Mouse (Mus musculus) c-Kit-positive CD71-negative TER-119-negative erythroid progenitor cells, embryonic 14.5 days (primary cell): Measurements from ENCODE around the gene Sel1l2.

ENCODE experiments used
- DNase-seq: peaks from one replicate; pipeline ENCODE4 v3.0.0-alpha.2; 2013; ENCODE audit warnings: low read depth

Gene Sel1l2

GRCm38 (mm10) chr2:140389525-140389924 is at the start of gene Sel1l2:
Gene Sel1l2 (minus strand): TSS chr2:140389706.
- DNase-seq, result no peak

GRCm38 (mm10) chr2:140439081-140439480 is 49.6 kb upstream of the Sel1l2 start:
- DNase-seq, result no peak

GRCm38 (mm10) chr2:140427283-140427682 is 37.8 kb upstream of the Sel1l2 start:
- DNase-seq, result peak; percentile 52

DNA sequence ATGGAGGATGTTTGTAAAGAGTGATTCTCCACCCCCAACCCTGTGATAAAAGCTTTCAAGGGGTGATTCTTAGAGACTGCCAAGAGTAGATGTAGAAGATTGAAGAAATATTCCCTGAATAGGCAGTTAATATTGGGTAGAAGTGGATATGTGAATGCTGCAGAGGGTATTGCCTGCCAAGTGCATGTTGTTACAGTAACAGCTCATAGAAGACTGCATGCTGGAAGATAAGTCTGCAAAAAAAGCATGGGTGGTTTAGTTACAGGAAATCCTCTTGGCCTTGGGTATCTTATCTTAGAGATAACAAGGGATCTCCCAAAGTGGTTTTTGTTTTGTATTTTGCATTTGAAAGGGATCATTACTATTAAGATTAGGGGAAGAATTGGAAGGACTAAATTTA is 36.3 kb upstream of the Sel1l2 start:
- DNase-seq, result no peak

DNA sequence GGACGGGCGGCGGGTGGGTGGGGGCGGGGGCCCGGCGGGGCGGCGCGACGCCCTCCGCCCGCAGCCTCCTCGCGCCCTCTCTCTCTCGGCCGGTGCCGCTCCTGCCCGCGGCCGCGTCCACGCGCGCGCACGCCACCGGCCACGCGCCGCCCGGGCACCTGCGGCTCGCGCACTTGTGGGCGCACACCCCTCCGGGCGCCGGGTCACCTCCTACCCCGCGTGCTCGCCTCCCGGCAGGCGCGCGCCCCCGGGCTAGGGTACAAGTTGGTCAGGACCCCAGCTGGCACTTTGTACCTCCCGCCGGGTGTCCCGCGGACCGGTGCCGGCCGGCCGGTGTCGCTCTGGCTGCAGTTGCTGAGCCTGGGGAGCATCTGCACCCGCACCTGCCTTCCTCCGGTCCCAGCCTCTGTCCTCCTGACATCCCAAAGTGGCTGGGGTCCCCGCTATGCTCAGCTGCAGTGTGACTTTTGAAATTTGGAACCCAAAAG is 6.3 kb upstream of the Sel1l2 start:
- no peak for DNase-seq

GRCm38 (mm10) chr2:140395179-140395578 is 5.7 kb upstream of the Sel1l2 start, which contains the start of gene Macrod2:
Gene Macrod2 (plus strand): TSS chr2:140395309.
- peak; percentile 91 for DNase-seq

DNA sequence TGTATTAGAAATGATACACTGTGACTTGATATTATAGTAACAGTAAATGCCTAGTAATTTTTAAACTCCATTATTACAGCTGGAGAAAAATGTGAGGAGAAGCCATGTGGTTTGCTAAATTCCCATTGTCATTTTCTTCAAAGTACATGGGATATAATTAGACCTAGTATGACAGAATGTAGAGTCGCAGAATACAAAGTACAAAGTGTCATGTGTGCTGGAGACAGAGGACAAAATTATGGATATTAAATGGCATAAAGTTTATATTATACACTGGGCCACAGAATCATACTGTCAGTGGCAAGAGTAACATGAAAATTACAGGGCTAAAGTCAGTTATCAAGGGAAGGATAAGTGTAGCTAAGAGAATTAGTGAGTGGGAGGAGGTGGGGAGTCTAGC is 24.7 kb downstream of the Sel1l2 start:
- no peak for DNase-seq

- no peak for DNase-seq
Measured at GRCm38 (mm10) chr2:140359905-140360304, 29.6 kb downstream of the Sel1l2 start.

- no peak for DNase-seq
Measured at GRCm38 (mm10) chr2:140342394-140342793, 47.1 kb downstream of the Sel1l2 start.

DNA sequence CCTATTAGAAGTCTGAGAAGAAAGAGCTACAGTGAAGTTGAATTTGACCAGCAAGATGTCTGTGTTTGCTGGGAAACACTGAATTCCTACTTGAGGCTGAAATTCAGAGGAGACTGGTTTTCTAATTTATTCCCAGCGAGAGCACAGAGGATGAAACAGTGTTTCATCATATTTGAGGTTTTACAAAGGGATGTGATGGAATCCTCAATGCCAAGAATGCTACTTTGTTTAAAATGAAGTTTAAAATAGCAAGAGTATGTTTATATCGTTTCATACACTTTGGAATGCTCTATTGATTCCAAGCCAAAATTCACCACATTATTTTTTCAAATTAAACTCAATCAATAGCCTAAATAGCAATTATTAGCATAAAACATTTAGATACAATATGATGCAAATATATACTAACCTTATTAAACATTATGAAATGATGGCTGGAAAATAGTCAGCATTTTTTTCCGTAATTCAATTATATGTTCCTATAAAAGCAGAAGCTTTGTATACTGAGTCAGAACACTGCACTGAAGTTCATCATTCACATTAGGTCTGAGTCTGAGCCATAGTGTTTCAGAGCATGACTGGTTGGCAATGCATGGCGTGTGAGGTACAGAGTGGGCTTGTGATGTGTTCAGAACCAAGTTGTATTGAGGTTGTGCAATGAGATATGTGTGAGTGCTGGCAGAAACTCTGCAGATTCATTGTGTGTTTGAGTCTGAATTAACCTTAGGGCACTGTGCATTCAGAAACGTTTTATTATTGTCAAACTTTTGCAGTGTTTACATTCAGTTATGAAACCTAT is 58.8 kb downstream of the Sel1l2 start:
- no peak for DNase-seq

DNA sequence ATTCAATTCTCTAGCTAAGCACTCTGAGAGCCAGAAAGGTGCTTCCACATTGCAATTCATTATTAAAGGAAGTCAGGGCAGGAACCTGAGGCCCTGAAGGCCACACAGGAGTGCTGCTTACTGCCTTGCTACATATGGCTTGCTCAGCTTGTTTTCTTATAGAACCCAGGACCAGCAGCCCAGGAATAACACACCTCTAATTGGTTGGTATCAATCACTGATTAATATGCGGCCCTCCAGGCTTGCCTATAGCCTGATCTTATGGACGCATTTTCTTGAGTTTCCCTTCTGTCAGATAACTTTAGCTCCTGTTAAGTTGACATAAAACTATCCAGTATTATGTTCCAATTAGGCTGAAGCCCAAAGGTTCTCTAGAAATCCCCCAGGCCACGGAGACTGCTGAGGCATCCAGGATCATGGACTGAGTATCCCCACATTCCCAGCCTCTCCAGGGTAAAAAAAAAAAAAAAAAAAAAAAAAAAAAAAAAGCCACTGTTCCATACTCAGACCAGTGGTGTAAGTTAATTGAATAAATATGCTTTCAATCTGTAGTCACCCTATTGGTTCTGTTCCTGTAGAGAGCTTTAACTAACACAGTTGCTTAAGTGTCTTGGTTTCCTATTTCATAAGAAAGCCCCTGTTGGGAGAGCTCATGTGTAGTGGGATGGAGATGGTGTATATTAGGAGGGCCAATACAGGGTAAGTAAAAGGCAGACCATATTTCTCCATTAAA is 86.4 kb downstream of the Sel1l2 start:
- DNase-seq, result no peak

DNA sequence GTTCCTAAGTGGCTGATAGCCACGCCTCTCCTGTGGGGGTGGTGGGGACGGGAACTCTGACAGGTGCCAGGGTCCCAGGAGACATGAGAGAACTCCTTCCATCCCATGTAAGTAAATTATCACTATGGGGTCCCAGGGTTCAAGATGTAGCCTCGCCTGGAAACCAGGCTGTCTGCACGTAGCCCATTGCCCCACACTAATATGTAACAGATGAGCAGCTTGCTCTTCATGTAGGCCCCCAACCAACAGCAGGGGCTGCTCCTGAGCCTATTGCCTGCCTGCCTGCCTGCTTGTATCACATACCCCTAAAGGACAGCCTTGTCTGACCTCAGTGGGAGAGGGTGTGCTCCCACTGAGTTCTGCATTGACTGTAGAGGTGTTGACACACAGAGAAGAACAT is 92.4 kb downstream of the Sel1l2 start:
- no peak for DNase-seq

DNA sequence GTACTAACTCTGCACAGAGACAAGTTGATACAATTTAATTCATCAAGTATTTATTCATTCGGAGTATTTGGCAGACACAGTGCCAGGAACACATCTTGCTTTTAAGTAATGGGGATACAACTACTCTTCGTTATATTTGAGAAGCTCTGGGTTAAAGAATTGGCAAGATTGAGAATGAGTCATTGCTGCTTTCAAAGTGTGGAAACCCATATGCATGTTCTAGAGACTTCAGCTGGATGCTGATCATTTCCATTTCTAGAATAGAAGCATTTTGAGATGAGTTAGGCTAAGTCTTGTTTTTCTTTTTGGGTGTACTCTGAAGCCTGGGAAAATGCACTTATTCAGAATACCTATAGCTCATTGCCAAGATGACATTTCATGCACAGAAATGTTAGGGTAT is 95.7 kb downstream of the Sel1l2 start:
- no peak for DNase-seq

- DNase-seq, result no peak
Measured at GRCm38 (mm10) chr2:140280808-140281207, 108.7 kb downstream of the Sel1l2 start.

- DNase-seq, result no peak
Measured at GRCm38 (mm10) chr2:140255595-140256141, 133.8 kb downstream of the Sel1l2 start.

- no peak for DNase-seq
Measured at GRCm38 (mm10) chr2:140254256-140254655, 135.2 kb downstream of the Sel1l2 start.

DNA sequence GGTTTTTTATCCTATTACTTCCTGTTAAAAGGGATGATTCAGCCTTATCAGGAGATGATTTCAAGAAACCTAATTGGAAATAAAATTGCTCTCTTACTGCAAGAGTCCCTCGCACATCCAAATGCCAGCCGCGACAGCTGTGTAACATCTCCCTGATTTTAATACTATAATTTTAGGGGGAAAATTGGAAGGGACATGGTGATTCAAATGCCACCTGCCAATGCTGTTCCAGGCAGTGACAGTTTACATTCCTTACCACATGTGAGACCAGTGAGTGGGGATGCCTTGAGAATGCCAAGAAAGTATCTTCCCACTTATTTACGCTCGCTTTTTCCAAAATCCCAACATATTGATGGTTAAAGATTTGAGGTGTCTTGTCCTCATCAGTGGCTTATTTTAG is 146.4 kb downstream of the Sel1l2 start:
- no peak for DNase-seq

DNA sequence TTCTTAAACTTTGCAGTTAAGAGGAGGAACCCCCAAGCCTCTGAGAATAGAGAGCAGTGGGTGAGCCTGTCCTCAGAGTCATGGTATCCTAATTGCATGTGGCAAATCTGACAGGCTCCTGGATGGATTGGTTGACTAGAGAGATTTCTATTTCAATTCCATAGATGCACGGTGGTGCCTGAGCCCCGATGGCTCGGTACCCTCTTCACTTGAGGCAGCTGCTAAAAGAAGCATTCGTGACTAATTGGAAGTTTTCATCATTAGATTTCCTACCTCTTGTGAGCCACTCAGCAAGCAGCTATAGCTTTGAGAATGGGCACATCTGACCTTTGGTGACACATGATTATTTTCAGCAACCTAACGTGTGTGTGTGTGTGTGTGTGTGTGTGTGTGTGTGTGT is 147.1 kb downstream of the Sel1l2 start:
- no peak for DNase-seq

- DNase-seq, result no peak
Measured at GRCm38 (mm10) chr2:140237245-140237644, 152.3 kb downstream of the Sel1l2 start.

DNA sequence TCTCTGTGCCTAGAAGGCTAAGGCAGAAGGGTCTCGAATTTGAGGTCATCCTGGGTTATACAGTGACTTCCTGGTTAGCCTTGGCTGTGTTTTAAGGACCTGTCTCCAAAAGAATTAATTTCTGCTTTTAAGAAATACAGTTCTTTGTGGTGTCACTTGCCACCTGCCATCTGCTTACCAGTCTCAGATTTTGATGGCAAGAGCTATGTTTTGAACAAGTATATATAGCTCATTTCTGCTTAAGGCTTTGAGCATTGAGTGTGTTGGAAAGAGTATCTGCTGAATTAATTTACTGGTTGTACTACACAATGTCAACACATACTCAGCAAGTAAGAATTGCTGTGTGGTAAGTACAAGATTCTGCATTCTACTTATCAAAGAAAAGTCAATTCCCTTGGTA is 159.2 kb downstream of the Sel1l2 start:
- no peak for DNase-seq

GRCm38 (mm10) chr2:140220325-140220724 is 169.2 kb downstream of the Sel1l2 start:
- no peak for DNase-seq

- no peak for DNase-seq
Measured at GRCm38 (mm10) chr2:140215965-140216364, 173.5 kb downstream of the Sel1l2 start.

DNA sequence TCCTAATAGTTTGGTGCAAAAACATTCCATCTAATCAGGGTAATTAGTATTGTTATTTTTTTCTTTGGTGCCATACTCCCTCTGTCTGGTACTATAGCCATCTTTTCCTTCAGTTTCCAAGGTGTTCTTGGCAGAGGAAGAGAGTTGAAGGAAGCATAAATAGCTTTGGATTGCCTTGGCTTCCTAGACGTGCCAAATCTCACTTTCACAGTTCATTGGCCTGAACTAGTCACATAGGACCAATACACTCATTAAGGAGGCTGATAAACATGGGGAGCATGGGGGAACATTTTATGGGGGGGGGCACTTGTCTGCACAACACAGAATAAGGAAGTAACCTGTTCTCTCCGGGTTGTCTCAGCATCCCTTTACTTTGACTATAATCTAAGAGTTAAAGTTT is 174.1 kb downstream of the Sel1l2 start:
- no peak for DNase-seq
